Mouse (Mus musculus): ENCODE results near the gene Nt5e. TPM values are rescaled to one million over a fixed set of nuclear protein-coding genes. Genes with fewer than 3 reads are reported as not detected.
"Not testable (repeated sequence)": the region's sequence is repeated elsewhere in the genome, so short reads cannot be mapped to it uniquely, and the experiment has no call there.

The Nt5e gene
- total RNA-seq (2015) (3.8 and 7.4 TPM in 2 replicates), total RNA-seq (2017) (6.2 and 9.0 TPM in 2 replicates)

- ATAC-seq (ENCODE audit: poor library complexity, severe bottlenecking): peak; percentile 85
Observed at GRCm38 (mm10) chr9:88326930-88327901, at the start of gene Nt5e. Nt5e (plus strand) TSS chr9:88327197.

DNA sequence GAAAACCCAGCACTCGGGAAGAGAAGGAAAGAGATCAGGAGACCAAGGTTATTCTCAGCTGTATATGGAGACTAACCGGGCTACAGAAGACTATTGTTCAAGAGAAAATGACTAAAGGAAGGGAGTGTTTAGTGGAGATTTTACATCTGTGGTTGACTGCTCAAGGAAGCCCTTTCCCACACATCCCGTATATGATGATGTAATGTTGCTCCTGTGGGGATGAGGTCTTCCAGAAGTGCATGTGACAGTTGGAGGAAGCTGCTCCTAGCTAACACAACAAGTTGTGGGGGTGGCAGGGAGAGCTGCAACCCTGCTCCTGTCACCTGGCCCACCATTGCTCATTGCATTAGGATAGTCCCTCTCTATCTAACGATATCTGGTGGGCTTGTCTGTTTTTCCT lies 49.4 kb upstream of the Nt5e start:
- ATAC-seq (ENCODE audit: poor library complexity, severe bottlenecking): no peak

DNA sequence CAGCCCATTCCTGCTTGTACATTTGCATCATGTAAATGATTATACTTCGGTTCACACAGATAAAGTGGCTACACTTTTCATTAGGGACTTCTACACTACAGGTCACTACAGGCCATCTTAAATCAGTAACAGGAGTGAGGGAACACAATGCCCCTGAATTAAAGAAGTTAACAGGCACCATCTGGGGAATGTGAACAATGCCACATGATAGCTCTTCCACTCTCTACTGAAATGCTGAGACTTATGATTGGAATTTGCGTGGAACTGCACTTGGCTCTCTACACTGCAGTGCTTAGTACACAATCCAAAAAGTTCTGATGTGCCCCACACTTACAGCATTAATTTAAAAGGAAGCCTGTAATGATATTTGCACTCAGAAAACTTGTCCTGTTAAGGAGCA lies 47.3 kb upstream of the Nt5e start:
- no peak for ATAC-seq (ENCODE audit: poor library complexity, severe bottlenecking)

DNA sequence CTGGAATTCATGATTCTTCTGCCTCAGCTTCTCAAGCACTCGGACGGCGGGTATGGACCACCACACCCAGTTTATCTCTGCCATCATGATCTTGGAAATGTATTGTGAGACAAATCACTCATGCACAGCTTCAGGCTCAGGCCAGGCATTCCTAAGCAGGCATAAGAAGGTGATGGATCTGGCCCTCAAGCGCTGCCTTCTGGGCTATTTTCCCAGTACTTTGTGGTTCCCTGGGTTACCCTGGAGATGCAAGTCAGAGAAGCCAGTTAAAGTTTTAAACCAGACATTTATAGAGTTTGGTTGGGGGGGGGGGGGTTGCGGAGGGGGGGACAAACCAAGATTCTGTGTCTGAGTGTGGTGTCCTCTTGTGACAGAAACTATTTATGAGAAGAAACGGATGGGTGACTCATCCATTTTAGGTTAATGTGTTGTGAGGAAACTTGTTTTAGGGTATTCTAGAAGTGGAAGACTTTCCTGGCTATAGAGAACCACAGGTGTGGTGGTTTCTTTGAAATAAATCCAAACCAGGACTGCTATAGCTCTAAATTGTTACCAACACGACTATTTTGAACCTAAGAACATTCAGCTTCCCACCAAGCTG lies 37.3 kb upstream of the Nt5e start:
- no peak for ATAC-seq (ENCODE audit: poor library complexity, severe bottlenecking)

- ATAC-seq (ENCODE audit: poor library complexity, severe bottlenecking): peak; percentile 97
Observed at GRCm38 (mm10) chr9:88292836-88293370, 34.1 kb upstream of the Nt5e start.

DNA sequence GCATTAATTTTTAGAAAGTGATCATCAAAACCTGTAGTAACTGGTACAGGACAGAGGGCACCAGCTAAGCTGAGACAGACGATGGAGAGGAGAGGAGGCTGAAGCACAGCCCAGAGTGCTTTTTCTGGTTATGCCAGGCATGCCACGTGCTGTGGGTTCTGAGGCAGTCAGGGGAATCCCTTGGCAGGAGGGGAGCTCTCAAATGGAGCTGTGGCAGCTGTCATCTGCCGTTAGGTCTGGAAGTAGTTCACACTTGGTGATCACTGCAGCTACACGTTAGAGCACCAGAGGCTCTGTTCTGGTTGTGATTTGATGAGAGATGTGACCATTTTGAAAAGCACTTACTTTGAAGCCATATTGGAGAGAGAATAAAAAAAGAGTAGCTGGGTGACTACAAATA lies 31.2 kb upstream of the Nt5e start:
- no peak for ATAC-seq (ENCODE audit: poor library complexity, severe bottlenecking)

DNA sequence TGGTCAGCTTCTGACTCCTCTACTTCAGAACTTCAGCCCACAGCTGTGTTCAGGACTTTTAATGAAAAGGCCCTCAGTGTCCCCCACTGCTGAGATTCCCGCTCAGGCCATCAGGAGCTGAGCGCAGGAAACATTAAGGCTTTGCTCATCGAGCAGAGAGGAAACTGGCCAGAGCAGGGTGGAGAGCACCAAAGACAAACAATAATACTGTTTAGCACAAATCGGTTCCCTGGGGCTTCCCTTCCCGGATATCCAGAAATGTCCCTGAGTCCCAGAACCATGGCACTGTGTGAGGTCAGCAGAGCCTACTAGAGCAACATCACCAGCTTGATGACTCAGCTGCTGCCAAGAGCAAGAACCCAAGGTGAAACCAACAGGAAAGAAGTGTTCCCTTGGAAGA lies 30.7 kb upstream of the Nt5e start:
- no peak for ATAC-seq (ENCODE audit: poor library complexity, severe bottlenecking)

DNA sequence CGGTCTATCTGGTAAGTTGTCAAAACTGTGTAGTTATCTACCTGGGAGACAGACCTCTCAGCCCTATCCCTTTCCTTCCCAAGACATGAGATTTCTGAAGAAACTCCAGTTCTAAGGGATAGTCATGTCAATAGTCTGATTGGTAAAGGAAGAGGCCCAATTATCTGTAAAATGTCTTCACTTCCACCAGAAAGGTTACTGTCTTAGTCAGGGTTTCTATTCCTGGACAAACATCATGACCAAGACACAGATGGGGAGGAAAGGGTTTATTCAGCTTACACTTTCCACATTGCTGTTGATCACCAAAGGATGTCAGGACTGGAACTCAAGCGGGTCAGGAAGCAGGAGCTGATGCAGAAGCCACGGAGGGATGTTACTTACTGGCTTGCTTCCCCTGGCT lies 29.8 kb upstream of the Nt5e start:
- ATAC-seq (ENCODE audit: poor library complexity, severe bottlenecking): not testable (repeated sequence)

DNA sequence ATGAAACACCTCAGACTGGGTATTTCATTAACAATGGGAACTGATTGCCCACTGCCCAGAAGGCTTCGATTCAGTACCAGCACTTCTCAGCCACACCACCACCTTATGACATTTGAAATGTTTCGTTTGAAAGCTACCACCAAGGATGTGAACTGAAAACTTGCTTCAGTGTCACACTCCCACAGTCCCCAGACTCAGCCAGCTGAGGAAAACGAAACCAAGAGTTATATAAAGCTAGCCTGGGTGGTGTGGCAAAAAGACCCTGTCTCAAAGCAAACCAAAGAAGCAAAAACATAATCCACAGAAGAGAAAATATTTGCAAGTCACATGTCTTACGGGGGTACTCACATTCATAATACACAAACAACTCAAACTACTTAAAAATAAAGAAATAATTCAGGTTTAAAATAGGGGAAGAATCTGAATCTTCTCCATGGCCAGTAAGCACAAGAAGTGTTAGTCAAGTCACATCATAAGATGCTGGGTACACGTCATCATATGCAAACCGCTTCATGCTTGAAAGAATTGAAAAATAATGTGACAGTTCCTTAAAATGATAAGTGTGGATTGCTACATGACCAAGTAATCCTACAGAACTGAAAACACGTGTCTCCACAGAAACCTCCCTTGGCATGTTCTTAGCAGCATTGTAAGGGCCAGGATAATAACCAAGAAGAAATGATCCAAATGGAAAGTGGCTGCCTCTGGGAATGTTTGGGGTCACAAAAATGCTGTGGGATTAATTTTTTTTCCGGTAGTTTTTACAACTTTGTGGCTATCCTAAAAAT lies 28.9 kb upstream of the Nt5e start:
- no peak; the same call in 1 of the 2 replicates for ATAC-seq (ENCODE audit: poor library complexity, severe bottlenecking)

DNA sequence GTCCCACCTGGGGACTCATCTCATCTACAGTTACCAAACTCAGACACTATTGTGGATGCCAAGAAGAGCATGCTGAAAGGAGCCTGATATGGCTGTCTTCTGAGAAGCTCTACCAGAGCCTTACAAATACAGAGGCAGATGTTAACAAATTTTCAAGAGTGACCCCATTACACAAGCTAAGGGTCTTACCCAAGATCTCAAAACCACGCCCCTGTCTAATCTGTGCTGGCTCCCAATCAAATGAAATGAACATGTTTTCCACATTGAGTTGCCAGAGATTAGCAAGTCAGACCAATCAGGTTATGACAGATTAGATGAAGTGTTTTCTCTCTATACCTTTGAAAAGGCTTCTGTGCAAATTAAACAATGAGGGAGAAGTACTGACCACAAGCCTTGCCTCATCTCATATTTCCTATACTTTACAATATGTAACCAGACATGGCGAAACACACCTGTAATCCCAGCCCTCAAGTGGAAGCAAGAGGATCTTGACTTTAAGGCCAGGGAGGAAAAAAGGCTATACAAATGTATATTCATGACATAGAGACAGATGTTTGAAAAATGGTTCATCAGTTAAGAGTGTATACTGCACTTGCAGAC lies 19.9 kb upstream of the Nt5e start:
- peak; percentile 97 for ATAC-seq (ENCODE audit: poor library complexity, severe bottlenecking)

DNA sequence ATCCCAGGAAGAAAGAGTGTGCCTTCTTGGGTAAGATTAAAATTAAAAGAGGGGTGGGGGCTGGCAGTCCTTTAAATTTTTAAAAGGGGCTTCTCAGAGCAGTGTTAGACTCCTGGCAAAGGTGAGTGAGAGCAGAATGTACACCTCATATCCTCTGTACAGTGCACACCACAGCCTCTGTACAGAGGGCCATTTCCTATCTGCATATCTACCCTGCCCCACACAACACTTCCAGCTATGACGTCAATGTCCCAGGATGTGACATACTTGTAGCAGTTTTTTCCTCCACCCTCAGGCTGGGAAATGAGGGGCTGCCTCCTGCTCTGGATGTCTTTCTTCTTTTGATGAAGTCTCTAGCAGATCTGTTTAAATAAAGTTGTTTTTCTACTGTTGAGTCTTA lies 17.9 kb upstream of the Nt5e start:
- no peak for ATAC-seq (ENCODE audit: poor library complexity, severe bottlenecking)

GRCm38 (mm10) chr9:88319226-88319625 lies 7.8 kb upstream of the Nt5e start:
- ATAC-seq (ENCODE audit: poor library complexity, severe bottlenecking): no peak

GRCm38 (mm10) chr9:88324616-88325015 lies 2.4 kb upstream of the Nt5e start:
- ATAC-seq (ENCODE audit: poor library complexity, severe bottlenecking): no peak

- ATAC-seq (ENCODE audit: poor library complexity, severe bottlenecking): no peak
Observed at GRCm38 (mm10) chr9:88328666-88329065, 1.7 kb downstream of the Nt5e start.

DNA sequence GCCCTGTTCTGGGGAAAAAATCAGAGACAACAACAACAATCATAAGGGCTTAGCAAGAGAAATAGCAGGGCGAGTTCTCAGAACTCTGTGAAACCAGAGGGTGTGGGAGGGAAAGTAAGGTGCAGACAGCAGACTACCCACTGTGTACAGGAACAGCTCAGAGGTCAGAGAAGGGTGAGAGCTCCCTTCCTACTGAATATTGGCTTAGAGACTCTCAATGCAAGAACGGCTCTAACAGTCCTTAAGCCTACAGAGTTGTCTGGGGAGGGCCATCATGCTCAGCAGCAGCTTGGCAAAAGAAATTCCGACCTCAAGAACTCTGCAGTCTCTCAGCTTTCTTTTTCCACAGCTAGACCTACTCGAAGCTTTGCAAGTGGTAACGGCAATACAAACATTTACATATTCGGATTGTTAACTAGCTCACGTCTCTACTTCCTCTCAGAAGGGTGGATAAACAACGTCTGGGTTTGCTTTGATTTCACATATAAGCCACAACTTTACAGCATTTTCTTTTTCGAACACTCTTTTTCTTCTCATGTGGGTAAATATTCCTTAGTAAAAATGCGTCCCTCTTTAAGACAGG lies 2.3 kb downstream of the Nt5e start:
- 0 out of 2 replicates have a peak, but pooled peaks have one; percentile 7 for ATAC-seq (ENCODE audit: poor library complexity, severe bottlenecking)

DNA sequence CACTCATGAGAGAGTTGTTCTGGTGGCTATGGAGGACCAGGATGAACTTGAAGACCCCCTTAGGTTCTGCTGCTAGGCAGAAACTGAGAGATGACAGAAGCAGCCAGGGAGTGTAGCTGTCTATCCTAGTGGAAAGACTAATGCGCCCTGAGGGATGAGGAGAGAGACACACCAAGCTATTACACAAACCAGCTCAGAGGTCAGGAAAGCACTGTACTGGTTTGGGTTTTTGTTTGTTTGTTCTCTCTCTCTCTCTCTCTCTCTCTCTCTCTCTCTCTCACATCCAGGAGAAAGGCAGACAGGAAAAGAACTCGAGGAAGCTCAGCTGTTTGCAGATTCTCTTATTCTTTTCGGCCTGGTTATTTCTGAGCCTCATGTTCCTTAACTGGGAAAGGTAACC lies 3.3 kb downstream of the Nt5e start:
- ATAC-seq (ENCODE audit: poor library complexity, severe bottlenecking): no peak

DNA sequence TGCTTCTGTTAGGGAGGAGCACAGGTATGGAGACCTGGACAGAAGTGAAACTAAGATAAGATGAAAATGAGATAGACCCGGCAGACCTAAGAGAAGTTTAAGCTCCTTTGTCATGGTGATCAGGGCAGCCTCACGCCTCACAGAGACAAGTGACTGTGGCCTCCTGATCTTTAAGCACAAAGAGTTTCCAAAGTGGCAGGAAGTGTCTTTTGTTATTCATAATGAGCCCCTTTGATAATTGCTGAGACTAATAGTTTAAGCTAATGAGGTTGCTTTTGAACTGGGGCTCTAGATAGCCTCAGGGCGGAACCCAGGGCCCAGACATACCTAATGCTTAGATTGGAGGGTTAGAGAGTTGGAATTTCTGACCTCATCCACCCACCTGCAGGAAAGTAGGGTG lies 5.5 kb downstream of the Nt5e start:
- ATAC-seq (ENCODE audit: poor library complexity, severe bottlenecking): no peak

DNA sequence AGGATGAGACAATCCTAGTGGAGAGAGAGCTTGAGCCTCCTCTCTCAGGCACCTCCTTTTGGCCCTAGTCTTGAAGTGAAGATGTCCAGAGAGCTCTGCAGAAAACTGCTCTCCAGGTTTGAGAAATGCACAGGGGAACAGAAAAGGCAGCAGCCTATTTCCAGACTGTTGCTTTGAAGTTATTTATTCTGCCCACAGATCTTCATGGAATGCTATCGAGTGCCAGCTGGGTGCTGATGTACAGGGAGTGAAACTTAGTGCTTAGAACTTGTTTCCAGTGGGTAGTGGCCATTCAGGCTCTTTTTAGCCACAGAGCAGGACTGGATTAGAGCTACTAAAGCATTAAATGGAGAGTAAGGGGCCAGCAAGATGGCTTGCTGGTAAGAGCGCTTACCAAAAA lies 8.8 kb downstream of the Nt5e start:
- no peak for ATAC-seq (ENCODE audit: poor library complexity, severe bottlenecking)

DNA sequence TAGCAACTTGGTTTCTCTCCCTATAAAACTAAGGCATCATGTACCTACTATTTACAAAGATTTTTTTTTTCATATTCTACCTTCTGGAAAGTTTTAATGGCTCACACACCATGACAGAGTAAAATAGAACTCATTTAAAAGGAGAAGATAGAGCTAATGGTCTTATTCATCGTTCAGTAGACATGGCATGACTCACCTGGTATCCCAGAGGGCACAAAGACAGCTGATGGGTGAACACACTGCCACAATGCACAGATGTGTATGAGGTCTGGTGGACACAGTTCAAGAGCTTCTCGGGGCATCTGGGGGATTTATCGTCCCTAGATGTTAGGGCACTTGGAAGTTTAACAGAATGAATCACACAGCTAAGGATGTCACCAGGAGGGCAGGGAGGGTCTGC lies 13.8 kb downstream of the Nt5e start:
- no peak for ATAC-seq (ENCODE audit: poor library complexity, severe bottlenecking)

GRCm38 (mm10) chr9:88342241-88342640 lies 15.2 kb downstream of the Nt5e start:
- no peak for ATAC-seq (ENCODE audit: poor library complexity, severe bottlenecking)
